Mouse (Mus musculus) gonadal fat pad, adult 2 months (tissue): ENCODE data around the gene Slc25a53. TPM values are rescaled to one million over a fixed set of nuclear protein-coding genes. Genes with fewer than 3 reads are reported as not detected.
"Not testable (repeated sequence)": the region's sequence is repeated elsewhere in the genome, so short reads cannot be mapped to it uniquely, and the experiment has no call there.

Experiments
- DNase-seq: peaks from one replicate; pipeline ENCODE4 v3.0.0-alpha.2; 2012; ENCODE audit warnings: low read depth
- polyA plus RNA-seq: library from polyadenylated mRNA; depleted of rRNA; stranded (reverse); fragments of >200 nt; gene quantifications from 2 replicates; pipeline ENCODE4 v1.2.3, GENCODE M21; 2012; rRNA removed

Slc25a53 gene
- polyA plus RNA-seq: 3.8 and 5.6 TPM in 2 replicates

- DNase-seq: no peak
These were observed at the start of gene Slc25a53 for GRCm38 (mm10) chrX:137038000-137038483. TSS of gene Slc25a53 (minus strand) at chrX:137038302.

GRCm38 (mm10) chrX:137063202-137063601 lies 25.1 kb upstream of the Slc25a53 start:
- DNase-seq: no peak

GRCm38 (mm10) chrX:137049425-137050225 lies 11.5 kb upstream of the Slc25a53 start, which contains the start of gene Fam199x:
TSS of gene Fam199x (plus strand) at chrX:137049594.
- DNase-seq: no peak

DNA sequence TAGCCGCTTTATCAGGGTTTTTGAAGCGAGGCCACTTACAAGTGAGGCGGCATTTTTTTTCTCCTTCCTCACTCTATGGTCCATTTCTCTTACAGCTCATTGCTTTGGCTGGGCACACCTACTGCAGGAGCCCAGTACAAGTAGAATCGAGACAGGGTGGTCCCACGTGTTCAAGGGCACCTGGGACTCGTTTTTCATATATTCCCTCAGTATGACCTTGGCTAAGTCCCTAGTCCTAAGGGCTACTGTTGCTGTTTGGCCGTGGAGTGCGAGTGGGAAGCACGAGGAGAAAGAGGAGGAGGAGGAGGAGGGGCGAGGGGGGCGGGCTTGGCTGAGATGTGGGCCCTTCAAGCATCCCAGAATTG lies 10.9 kb upstream of the Slc25a53 start:
- no peak for DNase-seq

DNA sequence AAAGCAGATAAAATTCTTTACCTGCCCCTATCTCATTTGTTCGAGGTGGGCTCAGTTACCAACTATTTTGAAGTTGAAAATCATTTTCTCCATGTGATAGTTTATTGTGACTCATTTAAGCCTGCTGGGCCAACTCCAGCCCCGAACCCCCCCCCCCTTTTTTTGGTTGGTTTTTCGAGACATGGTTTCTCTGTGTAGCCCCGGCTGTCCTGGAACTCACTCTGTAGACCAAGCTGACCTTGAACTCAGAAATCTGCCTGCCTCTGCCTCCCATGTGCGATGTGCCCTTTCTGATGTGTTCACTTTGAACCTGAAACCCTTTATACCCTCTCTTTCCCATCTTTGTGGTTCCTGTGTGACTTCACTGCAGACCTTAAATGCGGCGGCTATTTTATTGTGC lies 400 bp upstream of the Slc25a53 start:
- DNase-seq: no peak

DNA sequence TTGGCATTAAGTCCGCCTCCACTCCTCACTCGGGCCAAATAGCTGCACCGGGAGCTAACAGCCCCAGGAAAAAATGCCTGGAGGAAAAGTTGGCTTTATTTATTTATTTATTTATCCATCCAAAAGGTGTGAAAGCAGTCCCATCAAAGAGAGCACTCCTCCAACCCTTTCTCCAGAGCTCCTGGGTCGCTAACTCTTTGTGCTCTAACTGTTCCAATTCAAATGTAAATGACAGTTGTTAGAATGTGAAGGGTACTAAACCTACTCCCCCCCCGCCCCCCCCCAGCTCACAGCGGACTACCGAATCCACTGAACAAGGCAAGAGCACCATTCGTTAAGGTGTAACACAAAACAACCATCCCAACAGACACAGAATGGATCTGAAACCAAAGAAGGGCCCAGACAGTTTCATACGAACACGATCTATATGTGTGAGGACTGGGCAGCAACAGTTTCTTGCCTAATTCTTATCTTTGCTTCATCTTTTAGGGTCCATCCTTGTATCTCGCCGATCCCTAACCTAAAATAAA lies 567 bp downstream of the Slc25a53 start:
- DNase-seq: no peak

- no peak for DNase-seq
These were observed 3.8 kb downstream of the Slc25a53 start for GRCm38 (mm10) chrX:137034322-137034721.

GRCm38 (mm10) chrX:137031726-137032125 lies 6.4 kb downstream of the Slc25a53 start:
- no peak for DNase-seq

GRCm38 (mm10) chrX:137030916-137031315 lies 7.2 kb downstream of the Slc25a53 start:
- no peak for DNase-seq

- DNase-seq: no peak
These were observed 18.8 kb downstream of the Slc25a53 start for GRCm38 (mm10) chrX:137019310-137019709.

DNA sequence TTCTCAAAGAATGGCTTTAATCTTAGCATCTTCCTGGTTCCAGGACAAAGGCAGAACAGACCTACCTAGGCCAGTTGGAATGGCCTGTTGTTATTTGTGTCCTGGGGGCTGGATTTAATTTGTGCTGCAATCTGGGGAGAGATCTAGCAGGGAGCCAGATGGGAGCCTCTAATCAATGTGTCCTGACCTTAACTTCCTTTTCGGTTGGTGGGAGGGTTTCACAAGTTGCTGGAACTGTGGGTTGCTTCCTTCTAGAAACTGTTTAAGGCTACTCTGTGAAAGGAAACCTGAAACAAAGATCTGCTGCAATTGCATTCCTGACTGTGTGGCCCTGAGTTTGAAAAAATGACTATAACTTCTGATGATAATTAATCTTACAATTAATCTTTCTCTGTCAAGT lies 20.4 kb downstream of the Slc25a53 start:
- DNase-seq: no peak

GRCm38 (mm10) chrX:137015099-137015709 lies 22.9 kb downstream of the Slc25a53 start:
- no peak for DNase-seq

DNA sequence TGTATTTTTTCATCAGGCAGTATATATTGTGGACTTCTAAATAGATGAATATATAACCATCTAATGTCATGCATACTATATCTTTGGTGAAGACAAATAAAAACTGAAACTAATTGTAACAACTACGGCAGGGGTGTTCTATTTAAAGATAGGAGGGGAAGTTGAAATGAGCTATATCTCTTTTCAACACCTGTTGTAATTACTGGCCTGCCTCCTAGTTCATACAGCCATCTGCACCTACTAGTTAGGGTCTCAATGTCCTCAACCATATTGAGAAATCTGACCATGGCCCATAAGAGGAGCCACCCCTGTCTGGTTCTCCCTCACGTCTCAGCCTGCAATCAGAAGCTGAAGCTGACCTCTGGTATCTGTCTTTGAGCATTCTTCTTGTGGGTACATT lies 41.8 kb downstream of the Slc25a53 start:
- DNase-seq: no peak

DNA sequence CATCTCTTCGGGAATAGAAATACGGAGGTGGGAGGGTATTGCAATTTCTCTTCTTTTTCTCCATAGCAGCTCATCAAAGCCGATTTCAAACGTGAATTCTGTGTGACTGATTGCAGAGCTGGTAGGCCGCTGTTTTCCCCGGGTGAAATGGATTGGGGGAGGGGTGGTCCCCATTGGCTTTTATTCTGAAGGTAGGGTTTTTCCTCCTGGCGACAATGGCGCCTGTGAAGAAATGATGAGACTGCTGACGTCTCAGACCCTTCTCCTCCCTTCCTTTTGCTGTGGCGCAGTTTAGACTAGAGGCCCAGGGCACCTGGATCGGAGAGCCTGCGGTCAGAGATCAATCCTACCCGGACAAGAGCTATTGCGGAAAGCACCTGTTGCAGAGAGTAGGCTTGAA lies 44.5 kb downstream of the Slc25a53 start:
- DNase-seq: no peak

- no peak for DNase-seq
These were observed 45.0 kb downstream of the Slc25a53 start, which contains the start of gene Zcchc18 for GRCm38 (mm10) chrX:136992978-136993547. TSS of gene Zcchc18 (plus strand) at chrX:136993155.

DNA sequence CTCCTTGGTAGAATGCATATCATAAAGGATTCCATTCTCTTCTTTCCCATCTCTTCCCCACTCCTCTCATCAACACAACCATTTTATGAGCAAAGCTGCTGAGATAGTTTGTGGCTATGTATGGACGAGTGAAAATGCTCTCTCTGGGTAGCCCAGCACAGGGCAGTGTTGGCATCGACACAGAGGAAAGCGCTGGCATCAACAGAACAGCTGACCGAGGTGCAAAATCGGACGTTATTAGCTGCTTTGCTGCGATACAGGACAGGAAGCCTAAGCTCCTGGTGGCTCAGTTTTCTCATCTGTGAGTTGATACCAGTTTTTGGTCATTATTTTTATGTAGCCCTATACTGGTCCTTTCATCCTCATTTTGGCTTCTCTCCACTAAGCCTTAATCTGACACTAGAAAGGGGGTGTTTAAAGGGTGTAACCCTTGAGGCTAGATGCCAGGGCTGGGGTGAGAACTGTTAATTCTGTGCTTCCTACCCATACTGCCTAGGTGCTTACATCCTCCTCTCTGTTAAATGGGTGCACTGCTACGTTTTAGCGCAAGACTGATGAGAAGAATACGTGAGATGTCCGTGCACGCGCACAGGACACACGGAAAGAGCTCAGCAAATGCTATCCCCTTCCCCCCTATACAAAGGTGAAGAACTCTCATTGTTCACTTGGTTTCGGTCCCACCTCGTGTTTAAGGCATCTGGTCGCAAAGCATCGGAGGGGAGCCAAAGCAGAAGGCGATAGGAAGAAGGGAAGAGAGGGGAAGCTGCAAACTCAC lies 45.7 kb downstream of the Slc25a53 start:
- no peak for DNase-seq

DNA sequence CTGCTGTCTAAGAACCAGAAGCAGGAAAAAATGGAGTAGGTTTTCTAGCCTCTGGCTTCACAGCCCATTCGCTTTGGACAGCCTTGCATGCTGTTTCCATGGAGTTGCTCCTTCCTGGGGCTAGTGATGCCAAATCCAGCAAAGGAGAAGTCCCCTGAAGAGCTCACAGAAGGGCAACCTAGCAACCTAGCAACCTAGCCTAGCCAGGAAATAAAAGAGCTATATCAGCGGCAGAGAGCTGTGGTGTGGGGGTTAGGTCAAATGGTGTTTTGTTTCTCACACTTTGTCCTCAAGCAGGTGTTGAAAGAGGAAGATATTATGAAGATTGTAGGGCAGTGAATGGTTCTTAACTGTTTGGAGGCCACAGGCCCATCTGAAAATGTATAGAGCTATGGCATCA lies 46.8 kb downstream of the Slc25a53 start:
- DNase-seq: no peak

DNA sequence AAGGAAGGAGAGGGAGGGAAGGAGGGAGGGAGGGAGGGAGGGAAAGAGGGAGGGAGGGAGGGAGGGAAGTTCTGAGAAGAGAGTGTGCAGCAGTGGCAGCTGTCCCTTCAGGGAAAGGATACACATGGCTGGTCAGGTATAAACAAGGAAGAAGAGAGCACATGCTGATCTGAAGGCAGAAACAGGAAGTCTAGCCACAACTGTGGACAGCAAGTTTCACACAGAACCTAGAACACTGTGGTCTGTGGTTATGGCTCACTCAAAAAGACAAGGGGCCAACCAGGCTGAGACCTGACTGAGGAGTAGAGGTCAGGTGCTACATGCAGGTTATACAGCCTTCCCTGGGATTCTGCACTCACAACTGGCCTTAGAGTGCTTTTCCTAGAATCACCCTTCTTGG lies 52.1 kb downstream of the Slc25a53 start:
- DNase-seq: no peak

GRCm38 (mm10) chrX:136978616-136979015 lies 59.5 kb downstream of the Slc25a53 start:
- no peak for DNase-seq

GRCm38 (mm10) chrX:136976424-136977084 lies 61.5 kb downstream of the Slc25a53 start, which contains the start of the genes Tmsb15l and Tmsb15b1:
TSS of gene Tmsb15l (minus strand) at chrX:136976869.
TSS of gene Tmsb15b1 (minus strand) at chrX:136976874.
- DNase-seq: no peak

GRCm38 (mm10) chrX:136975397-136975796 lies 62.7 kb downstream of the Slc25a53 start, which contains the start of gene Tmsb15b2:
TSS of gene Tmsb15b2 (minus strand) at chrX:136975497.
- DNase-seq: not testable (repeated sequence)
